Mouse (Mus musculus): Measurements from ENCODE around the gene Adcy9. TPM values are rescaled to one million over a fixed set of nuclear protein-coding genes. Genes with fewer than 3 reads are reported as not detected.

The Adcy9 gene
- total RNA-seq, 4 experiments from 2014 or later, result 89.1 to 103 (median 99.7) TPM

DNA sequence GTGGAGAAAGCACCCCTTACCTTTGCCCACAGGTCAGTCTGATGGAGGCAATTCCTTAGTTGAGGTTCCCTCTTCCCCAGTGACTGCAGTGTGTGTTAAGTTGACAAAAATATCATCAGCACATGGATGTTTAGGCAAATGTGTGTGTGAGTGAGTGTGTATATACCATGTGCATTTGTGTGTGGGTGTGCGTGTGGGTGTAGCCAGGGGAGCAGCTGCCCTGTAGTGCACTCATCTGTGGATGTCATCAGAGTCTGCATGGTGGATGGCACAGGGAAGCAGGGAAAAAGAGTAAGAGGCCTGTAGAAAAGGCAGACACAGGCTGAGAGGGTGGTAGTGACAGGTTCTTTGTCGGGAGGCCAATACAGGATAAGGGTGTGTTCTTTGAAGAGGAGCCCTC is 94.5 kb downstream of the Adcy9 start:
- no peak for DNase-seq (ENCODE audit: low spot score in 2 of 2)

DNA sequence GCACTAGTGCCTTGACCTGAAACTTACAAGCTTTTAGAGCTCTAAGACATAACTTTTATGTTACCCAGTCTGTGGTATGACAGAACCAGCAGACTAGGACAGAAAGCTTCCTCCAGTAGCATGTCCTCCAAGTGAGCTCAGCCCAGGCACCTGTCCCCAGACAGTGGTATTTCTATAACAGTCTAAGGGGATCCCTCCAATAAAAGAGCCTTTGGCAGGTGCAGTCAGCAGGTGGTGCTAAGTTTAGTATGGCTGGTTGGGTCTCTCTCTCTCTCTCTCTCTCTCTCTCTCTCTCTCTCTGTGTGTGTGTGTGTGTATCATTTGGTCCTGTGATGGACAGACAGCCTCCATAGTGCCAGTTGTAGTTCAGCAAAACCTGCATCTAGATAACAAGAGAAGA is 95.3 kb downstream of the Adcy9 start:
- DNase-seq (ENCODE audit: low spot score in 2 of 2), result no peak

DNA sequence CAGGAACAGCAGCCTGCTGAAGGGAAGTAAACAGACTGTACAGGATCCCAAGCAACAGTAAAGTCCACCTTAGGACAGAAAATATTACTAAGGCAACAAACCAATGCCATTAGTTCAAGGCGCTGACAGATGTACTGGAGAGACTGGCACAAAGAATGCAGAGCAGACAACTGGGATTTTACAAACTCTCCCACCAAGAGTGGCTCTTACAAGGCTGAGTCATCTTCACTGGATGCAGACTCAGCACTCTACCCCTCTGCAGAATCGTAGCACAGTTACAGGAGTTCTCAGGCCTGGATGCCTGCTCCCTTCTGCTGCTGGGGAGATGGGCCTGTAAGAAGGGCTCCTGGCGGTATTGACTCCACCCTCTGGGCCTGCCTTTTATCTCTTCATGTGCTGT is 99.4 kb downstream of the Adcy9 start:
- DNase-seq (ENCODE audit: low spot score in 2 of 2), result no peak

DNA sequence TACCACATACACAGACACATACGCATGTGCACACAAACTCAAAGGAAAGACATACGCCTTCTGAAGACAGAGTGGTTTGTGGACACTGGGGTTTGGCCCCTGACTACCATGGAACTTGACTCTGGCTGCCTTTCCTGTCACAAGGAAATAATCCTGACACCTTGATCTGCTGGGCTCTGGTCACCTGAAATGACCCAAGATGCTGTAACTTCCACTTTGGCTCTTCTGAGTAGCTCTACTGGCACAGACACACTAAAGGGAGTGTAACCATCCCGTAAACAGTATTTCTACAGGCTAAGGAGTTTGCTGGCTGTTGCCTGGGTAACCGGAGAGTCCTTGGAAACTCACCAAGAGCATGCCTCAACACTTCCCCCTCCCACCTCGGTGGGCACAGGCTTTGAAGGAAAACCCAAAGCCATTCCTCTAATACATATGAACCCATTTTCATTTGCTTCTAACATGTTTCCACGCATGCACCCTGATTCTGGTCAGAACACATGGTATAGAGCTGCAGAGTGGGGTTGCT is 102.2 kb downstream of the Adcy9 start:
- no peak for DNase-seq (ENCODE audit: low spot score in 2 of 2)

DNA sequence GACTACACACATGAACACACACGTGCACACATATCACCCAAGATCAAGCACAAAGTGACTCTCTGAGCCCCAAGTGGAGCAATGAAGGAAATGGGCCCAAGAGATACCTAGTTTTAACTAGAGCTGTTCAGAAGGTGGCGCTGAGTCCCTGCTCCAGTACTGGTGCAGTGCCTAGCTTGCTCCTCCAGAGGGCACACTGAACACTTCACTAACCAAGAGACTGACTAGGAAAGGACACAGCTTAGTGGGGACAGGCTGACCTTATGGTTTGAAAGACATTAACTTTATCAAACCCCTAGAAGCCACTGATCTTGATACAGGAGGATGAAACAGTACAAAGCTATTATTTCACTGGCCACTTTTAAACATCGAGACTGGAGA is 104.2 kb downstream of the Adcy9 start:
- peak; percentile 78 to 90 for DNase-seq (ENCODE audit: low spot score in 2 of 2)

DNA sequence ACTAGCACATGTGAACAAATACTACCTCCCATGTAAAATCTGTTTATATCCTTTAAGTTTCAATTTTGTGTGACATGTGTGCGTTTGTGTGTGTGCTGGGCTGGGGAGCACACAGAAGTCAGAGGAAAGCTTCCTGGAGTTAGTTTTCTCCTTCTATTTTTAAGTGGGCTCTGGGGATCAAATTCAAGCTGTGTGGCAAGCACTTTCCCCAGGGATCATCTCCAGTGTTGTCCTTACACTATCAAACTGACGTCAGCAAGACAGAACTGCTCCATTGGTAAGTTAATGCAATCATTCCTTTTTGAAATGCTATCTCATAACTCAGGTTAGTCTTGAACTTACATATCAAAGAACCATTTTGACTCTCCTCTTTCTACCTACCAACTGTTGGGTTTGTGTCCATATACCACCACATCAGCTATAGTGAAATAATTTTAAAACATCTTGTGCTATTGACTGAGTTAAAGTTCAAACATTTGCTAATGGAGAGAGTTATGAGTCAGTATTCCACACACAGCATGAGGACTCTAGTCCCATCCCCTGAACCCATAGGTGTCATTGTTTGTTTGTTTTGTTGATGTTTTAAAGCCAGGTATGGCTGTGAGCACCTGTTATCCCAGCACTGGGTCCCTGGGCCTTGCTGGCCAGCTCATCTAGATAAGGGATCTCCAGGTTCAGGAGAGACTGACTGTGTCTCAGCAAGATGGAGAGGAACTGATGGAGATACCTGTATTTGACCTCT is 104.8 kb downstream of the Adcy9 start:
- DNase-seq (ENCODE audit: low spot score in 2 of 2), result no peak

DNA sequence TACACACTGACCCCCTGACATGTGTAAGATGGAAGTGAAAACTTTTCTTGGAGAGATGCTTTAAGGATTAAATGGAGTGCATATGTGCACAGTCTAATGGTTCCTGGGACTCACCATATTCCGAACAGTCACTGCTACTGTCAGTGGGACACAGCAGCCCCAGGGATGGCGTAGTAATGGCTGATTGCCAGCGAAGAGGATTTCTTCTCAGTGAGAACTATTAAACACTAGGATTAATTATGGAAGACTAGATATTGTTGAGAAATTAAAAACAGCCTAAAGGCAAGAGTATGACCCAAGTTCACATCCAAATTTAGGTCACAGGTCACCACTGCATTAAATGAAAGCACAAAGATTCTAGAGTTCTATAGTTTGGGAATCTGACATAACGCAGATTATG is 105.4 kb downstream of the Adcy9 start:
- DNase-seq (ENCODE audit: low spot score in 2 of 2), result no peak

DNA sequence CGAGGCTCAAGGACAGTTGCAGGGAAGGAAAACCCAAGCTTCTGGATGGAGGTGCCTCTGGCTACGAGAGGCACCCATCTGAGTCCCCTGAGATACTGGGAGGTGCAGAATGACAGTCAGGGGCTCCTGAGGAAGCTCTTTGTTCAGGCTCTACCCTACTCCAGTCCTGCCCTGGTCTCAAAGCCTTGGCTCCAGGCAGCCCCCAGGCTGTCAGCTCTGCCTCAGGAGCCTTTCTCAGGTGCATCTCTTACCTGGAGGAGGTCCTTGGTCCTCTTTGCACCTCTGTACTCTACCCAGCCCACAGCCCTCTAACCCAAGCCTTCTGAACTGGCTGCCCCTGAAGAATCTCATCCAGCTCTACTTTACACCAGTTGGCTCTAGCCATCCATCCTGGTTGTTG is 108.3 kb downstream of the Adcy9 start:
- no peak for DNase-seq (ENCODE audit: low spot score in 2 of 2)

DNA sequence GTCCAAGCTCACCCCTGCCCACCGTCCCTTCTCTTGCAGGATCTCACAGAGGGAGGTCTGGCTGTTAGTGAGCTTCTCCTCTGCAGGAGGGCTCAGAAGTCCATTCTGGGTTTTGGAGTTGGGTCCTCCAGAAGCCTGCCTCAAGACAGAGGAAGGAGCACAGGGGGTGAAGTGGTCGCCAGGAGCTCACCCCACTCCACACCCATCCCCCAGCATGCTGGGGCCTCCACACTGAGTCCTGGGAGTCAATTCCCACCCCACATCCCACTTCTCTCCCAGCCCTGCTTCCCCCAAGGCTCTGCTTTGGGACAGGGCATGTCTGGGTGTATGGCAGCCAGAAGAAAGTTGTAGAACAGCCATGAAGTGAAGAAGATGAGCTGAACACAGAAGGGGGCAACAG is 108.7 kb downstream of the Adcy9 start:
- DNase-seq (ENCODE audit: low spot score in 2 of 2), result no peak

DNA sequence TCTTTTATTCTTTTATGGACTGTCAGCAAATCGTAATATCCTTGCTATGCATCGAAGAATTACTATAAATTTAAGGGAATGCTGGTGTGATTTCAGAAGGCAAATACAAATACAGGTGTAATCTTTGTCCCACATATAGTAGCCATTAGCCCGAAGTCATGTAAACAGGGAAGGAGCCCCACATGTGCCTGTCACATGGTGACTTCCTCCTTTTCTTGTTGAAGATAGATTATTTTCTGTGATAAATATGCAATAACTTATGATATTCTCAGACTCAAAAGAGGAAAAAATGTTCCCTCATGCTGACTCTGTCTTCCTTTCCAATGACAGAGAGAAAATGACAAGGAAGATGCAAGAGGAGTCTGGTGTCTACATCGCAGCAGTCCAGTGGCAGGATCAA is 112.5 kb downstream of the Adcy9 start:
- DNase-seq (ENCODE audit: low spot score in 2 of 2), result no peak

DNA sequence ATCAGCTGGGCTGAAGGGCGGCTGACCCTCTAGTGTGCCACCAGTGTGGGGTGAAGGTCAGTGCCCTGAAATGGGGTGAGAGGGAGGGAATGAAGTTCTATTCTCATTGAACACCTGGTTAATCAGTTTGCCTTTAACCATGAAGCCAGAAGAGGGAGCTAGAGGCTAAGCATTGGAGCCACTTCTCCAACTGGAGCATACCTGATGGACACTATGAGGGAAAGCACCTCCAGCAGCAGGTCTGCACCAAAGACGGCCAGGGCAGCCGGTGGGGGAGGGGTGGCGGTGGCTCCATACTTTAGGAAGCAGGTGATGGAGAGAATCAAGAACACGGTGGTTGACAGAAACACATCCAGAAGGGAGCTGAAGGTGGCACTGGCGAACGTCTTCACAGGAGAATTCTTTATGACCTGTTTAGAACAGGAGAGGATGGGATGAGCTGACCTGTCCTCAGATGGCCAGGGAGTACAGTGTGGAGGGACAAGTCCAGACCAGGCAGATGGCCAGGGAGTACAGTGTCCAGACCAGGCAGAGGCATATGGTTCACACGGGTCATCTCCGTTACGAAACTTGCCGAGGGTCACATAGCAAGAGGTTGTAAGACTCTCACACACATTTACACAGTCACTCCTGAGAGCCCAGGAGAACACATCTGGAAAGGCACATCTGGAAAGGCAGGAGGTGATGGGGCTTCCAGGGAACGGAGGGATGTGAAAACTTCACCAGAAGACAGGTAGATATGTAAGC is 115.9 kb downstream of the Adcy9 start:
- DNase-seq (ENCODE audit: low spot score in 2 of 2), result no peak

DNA sequence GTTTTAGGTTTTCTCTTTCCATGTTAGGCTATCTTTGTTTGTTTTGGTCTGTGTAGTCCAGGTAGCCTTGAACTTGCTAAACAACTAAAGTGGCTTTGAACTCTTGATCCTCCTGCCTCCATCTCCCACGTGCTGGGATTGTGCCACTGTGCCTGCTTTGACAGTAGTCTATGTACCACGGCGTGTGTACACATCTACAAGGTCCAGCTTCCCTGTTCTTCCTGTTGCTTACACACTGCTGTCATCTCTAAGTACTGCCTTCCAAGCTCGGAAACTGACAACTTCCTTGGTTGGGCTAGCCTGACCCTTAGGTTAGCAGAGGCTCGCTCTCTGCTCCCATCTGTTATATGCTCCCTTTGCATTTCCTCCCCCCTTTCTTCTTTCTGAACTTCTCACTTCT is 116.7 kb downstream of the Adcy9 start:
- DNase-seq (ENCODE audit: low spot score in 2 of 2), result no peak

DNA sequence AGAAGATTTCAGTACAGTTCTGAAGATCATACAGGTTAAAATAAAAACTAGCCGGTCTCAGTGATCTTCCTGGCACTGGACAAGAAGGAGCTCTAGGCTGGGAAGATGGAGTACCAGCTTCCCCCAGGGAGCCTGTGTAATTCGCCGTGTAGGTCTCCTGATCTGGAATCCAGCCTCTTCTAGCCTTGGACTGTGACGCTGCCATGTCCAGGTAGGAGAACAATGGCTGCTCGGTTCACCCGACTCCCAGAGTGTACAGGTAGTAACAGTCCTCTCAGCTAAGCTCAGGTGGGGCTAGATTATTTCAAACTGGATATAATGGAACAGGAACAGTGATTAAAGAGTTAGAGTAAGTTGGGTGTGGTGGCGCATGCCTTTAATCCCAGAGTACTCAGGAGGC is 120.0 kb downstream of the Adcy9 start:
- DNase-seq (ENCODE audit: low spot score in 2 of 2), result no peak

DNA sequence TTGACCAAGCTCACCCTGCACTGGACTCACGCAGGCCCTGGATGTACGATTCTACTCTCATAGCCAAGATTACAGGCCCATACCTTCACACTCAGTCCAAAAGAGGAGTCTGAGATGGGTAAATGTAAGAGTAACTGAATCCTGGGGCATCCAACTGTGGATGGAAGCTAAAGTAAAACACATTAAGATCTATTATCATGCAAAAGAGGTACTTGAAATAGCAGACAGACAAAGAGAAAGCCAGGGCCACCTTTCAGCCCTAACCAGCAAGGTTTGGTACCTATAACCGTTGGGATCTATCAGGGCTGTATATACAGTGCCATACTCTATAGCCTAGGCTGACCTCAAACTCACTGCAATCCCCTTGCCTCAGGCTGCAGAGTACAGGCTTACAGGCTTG is 127.0 kb downstream of the Adcy9 start:
- no peak for DNase-seq (ENCODE audit: low spot score in 2 of 2)

DNA sequence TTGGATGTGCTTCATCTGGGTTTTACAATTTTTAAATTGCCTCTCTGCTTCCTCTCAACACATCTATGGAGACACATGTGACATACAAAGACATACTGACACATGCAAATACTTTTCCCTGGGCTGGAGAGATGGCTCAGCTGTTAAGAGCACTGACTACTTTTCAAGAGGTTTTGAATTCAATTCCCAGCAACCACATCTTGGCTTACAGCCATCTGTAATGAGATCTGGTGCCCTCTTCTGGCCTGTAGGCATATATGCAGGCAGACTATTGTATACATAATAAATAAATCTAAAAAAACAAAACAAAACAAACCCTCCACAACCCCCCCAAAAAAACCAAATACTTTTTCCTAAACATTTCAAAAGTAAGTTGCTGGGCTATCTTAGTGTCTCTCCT is 130.8 kb downstream of the Adcy9 start:
- DNase-seq (ENCODE audit: low spot score in 2 of 2), result no peak

DNA sequence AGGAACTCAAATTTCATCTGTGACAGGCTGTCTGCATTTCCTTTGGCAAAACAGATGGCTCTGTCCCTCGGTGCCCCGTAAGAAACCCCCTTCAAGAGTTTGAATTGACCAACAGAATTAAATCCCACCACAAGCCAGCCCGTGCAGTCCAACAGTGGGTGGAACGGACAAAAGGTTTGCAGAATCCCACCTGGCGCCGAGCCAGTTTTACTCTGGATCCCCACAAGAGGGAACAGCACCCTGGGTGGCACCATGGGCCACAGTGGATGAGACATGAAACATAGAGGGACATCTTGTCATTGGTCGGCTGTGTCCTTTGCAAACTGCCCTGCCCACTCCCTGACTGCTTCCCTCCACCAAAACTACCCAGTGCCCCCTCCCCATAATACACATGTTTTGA is 133.7 kb downstream of the Adcy9 start:
- no peak for DNase-seq (ENCODE audit: low spot score in 2 of 2)

DNA sequence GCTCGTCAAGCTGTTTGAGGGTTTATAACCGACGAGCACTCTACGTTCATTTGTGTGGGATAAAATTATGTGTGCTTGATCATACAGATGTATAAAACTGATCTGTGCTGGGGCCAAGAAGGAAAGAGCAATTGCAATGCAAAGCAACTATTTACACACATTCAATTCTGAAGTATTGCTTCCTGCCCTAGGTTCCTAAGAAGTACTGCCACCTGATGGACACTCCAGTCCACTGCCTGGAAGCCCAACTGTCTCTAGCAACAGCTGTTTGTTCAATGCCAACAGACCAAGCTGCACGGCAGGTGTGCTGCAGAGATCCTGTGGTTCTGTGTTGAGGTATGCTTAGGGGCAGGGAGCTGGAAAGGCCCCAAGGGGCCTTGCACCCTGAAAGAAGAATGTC is 135.0 kb downstream of the Adcy9 start:
- DNase-seq (ENCODE audit: low spot score in 2 of 2), result no peak

DNA sequence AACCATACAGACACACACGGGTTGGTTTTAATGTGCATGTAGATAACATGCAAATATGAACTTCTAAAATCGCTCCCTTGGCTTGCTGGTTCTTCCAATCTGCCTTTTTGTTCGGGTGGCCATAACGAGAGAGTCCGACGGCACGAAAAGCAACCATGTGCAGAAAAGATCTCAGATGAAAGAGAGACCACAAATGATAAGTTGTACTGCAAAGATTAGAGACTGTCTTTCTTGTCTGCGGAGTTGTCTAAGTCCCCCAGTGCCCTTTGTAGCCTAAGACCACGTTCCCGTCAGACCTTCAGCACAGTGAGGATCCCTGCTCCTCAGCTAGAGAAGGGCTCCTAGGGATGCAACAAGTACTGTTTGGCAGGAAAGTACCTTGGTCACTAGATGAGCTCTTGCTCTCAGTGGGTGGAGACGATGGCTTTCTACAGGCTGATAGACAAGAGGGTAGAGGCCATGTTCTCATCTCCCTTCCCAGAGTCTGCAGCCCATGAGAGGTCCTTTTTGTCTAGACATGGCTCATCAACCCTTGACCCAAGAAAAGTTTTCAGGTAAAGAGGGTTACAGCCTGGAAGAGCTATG is 136.9 kb downstream of the Adcy9 start:
- DNase-seq (ENCODE audit: low spot score in 2 of 2), result no peak

DNA sequence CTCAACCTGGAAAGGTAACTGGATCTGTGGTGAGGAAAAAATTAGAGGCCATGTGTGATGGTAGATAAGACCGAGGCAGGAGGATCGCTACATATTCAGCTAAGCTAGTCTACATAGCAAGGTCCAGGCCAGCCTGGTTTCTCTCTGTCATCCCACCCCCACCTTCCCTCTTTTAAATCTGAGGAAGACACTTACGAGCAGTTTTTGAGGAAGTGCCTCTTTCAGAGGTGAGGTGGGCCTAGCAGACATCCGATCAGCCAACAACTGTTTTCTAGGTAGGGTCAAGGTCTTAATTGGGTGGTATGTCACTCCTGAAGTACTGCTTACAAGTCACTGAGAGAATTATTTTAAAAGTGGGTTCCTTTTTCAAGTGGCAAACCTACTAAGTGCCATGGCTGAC is 138.8 kb downstream of the Adcy9 start:
- DNase-seq (ENCODE audit: low spot score in 2 of 2), result no peak

DNA sequence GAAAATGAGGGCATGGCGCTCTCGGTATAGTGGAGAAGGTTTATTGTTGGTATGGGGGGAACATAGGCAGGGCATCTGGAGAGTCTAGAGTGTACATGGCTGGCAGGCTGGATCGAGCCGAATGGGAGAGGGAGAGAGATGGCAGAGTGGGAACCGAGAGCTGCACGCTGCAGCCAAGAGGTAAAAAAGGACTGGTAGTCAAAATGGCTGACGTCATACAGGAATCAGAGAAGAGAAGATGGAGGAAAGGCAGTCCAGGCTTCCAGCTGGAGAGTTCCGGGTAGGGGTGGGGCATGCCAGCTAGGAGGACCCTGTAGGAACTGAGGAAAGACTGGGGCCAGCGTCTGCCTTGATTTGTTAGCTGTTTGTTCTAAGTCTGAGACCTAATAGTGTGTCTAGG is 139.3 kb downstream of the Adcy9 start:
- no peak for DNase-seq (ENCODE audit: low spot score in 2 of 2)

DNA sequence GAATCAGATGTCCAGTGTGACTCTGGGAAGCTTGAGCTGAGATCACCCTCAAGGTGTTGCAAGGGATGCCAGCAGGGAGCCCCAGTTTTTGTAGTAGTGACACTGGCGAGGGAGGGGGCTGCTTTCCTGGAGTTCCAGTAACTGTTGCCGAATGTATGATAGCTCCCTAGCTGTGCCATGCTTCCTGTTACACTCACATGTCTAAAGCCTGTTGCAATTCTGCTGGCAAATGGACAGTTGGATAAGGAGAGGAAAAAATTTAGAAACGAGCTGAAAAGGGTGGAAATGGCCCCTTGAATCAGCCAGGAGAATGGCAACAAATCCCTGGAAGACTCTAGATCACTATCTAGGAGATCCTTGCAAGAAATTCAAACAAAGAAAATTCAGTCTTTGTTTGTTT is 140.7 kb downstream of the Adcy9 start:
- no peak for DNase-seq (ENCODE audit: low spot score in 2 of 2)

DNA sequence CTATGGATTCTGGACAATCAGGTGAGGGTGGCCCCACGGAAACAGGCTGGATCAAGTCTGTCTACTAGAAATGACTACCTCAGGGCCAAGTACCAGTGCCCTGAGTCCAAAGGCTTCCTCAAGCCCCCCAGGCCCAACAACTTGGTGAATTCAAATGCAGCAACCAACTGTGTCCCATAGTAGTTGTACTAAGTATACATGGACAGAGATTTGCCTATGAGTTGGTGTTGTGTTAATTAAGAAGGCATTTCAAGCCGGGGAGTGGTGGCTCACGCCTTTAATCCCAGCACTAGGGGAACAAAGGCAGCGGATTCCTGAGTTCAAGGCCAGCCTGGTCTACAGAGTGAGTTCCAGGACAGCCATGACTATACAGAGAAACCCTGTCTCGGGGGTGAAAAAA is 143.7 kb downstream of the Adcy9 start:
- no peak for DNase-seq (ENCODE audit: low spot score in 2 of 2)

DNA sequence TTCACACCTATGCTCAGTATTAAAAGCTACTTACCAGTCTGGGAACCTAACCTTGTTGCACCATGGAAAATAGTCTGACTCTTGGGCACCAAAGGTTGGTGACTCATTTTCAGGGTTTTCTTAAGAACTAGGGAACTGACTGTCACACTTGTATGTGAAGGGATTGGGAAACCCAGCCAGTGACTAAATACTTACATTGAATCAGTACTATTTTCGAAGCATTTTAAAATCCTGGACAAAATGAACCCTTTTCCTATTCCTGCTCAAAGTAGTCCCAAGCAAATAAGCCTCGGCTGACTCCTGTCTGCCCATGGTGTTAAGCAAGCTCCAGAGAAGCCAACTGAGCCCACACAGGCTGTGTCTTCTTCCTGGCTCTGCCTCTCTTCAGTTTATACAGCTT is 144.1 kb downstream of the Adcy9 start:
- DNase-seq (ENCODE audit: low spot score in 2 of 2), result no peak

All from layer of hippocampus, adult 8-10 months (tissue).